In the genomic region with DNA sequence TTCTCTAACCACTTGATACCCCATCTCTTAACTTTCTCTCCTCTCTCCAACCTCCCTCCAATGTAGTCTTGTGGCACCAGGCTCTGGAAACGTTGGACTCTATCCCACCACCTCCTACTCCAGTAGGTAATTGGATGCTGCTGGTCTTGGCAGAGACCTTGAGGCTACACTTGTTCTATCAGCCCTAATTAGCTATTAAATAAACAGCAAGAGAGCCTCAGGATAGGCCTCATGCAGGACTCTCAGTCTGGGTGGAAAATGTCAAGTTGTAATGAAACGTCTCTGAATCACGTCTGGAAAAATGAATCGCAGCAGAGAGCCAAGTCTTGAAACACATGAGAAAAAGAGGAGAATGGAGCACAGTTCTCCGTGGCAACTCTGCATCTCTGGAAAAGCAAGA, we compare ENCODE assay signal across 21 mouse cellular contexts.
"Had no signal": no experiment of that assay in that cellular context is flagged by ENCODE, and none has a peak within 500 bp of the region (broad histone marks: within the 10 kb centered on the region; RNA-seq: fewer than 3 reads in every experiment).

No protein-coding gene starts in this region.

- H3K4me3 ChIP-seq: kidney, embryonic 15.5 days; limb, embryonic 13.5 days; megakaryocyte, embryonic 14.5 days; midbrain, embryonic 10.5 days; midbrain, embryonic 13.5 days; myocyte; neural tube, embryonic 13.5 days had no signal

- H3K27ac ChIP-seq: kidney, embryonic 15.5 days; limb, embryonic 13.5 days; liver, embryonic 14.5 days; macrophage; midbrain, embryonic 10.5 days; midbrain, embryonic 13.5 days; neural tube, embryonic 13.5 days had no signal

- H3K9me3 ChIP-seq: kidney, embryonic 15.5 days; limb, embryonic 13.5 days; midbrain, embryonic 10.5 days; midbrain, embryonic 13.5 days; neural tube, embryonic 13.5 days had no signal

- ATAC-seq: liver, postnatal 0 days; lung, postnatal 0 days; midbrain, embryonic 13.5 days; midbrain, embryonic 16.5 days had no signal

- H3K27me3 ChIP-seq: kidney, embryonic 15.5 days; limb, embryonic 13.5 days; megakaryocyte, embryonic 14.5 days; midbrain, embryonic 13.5 days; neural tube, embryonic 13.5 days had no signal

- H3K4me1 ChIP-seq: kidney, embryonic 15.5 days; megakaryocyte, embryonic 14.5 days had no signal

- H3K9ac ChIP-seq: kidney, embryonic 15.5 days; limb, embryonic 13.5 days; liver, embryonic 14.5 days; liver, postnatal 0 days; lung, embryonic 14.5 days; midbrain, embryonic 13.5 days; neural tube, embryonic 13.5 days had no signal

- DNase-seq: kidney, adult 8-10 months; kidney, postnatal 10 days; kidney, postnatal 36 days; left cerebral cortex, postnatal 4 days; liver, postnatal 0 days; lung, embryonic 14.5 days; thymus, adult 2 months; thymus, postnatal 14 days; thymus, postnatal 4 days had no signal

- H3K36me3 ChIP-seq: kidney, embryonic 15.5 days; limb, embryonic 13.5 days; midbrain, embryonic 10.5 days; midbrain, embryonic 13.5 days; neural tube, embryonic 13.5 days had no signal

- H3K4me2 ChIP-seq: kidney, embryonic 15.5 days; limb, embryonic 13.5 days; liver, embryonic 11.5 days; lung, embryonic 14.5 days; midbrain, embryonic 13.5 days; neural tube, embryonic 13.5 days had no signal
